Mouse (Mus musculus): Measurements from ENCODE around the gene Synj1. TPM values are rescaled to one million over a fixed set of nuclear protein-coding genes. Genes with fewer than 3 reads are reported as not detected.

Gene Synj1
- total RNA-seq, 2 experiments from 2014 or later: 11.2 to 13.8 TPM

DNA sequence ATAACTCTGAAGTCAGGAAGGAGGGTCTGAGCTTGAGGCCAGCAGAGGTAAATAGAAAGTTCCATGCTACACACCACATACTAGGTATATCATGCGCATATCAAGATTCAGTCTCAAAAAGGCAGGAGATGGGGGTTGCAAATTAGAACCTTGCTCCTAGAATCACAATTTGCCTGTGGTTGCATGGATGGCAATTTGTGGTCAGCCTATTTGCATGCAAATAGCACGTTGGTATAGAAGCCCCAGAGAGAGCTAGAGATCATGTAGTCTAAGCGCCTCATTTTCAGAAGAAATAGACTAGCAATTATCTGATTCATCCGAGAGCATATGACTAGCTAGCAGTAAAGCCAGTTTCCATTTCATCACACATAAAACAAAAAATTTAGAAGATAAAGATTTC, 11.3 kb downstream of the Synj1 start:
- Histone ChIP-seq H3K4me3 (no peak overlapping the region), H3K27ac (no peak overlapping the region)
- no peak for TF ChIP-seq CTCF (IDR thresholded peaks at IDR 0.05)
- DNase-seq: no peak
- intact Hi-C loops (cut with DNase I): no loop called here

DNA sequence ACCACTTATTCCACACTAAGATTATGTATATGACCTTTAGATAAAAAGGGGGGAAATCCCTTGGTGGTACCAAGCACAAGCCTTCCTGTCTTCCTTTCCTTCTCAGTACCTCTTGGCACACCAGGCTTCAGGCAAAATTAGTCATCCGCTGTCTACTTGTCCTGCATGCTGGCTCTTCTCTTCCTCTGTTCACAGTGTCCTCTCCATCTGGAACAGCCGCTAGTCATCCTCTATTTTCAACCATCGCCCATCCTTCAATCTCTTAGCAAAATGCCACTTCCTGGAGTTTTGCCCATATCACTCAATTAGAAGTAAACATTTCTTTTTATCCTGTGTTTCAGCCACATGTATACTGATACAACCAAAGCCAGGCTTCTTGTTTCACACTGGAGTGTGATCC, 13.3 kb downstream of the Synj1 start:
- Histone ChIP-seq H3K27ac (no peak overlapping the region), H3K4me3 (no peak overlapping the region)
- no peak for TF ChIP-seq CTCF (IDR thresholded peaks at IDR 0.05)
- intact Hi-C loops (cut with DNase I): no loop called here
- DNase-seq: no peak

DNA sequence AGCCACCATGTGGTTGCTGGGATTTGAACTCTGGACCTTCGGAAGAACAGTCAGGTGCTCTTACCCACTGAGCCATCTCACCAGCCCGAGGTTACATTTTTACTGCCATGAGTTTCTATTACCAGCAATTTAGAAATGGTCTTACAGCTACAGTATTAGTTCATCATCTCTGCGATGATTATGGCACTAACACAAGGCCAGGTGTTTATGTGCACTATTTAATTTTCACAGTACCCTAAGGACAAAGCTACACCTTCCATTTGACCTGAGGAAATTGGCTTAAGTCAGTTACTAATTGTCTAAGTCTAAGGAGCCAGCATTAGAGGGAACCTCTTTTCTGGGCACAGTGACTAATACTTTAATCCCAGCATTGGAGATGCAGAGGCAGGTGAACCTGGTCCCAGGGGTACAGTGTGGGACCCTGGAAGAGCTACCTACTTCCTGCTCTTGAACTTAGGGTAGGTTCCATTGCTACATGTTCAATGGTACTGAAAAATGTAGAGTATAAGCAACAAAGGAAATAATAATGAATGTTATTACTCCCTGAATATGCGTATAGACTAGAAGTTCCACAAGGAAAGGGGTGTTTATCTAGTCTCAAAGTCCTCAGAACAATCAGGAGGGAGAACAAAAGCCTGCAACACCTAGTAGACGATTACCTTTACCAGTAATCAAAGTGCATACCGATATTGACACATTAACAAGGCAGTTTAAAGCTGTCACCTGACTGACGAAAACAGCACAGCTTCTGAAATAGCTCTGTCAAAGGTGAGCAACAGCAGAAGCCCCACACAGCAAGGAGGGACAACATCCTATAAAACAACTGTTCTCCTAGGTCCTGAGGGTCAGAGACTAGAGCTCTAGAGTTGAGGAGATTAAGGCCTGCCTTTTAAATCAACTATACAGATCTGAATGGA, 14.5 kb downstream of the Synj1 start:
- no peak overlapping the region for H3K27ac ChIP-seq
- no peak overlapping the region for H3K4me3 ChIP-seq
- intact Hi-C loops (cut with DNase I): no loop called here
- TF ChIP-seq CTCF (IDR thresholded peaks at IDR 0.05): no peak
- DNase-seq: no peak

DNA sequence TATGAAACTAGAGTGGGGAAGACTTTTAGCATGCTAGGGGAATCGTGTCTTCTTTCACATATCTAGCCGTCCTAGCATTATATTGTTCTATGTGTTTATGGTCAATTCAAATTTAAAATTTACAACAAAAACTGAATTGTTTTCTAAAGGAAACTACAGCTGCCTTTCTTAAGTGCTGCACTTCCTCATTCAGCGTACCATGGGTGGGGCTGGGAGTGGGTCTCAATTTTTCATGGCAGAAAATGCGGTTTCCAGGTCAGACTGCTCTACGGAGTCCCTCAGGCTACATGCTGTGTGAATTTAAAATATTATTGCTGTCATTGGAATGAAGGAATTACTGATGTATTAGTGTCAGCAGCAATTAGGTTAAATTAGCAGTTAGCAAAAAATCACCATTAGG, 15.6 kb downstream of the Synj1 start:
- no peak for TF ChIP-seq CTCF (IDR thresholded peaks at IDR 0.05)
- peak overlapping the region; percentile 9; the same call in 1 of the 2 replicates for H3K4me3 ChIP-seq
- no peak for DNase-seq
- intact Hi-C loops (cut with DNase I): no loop called here
- H3K27ac ChIP-seq: peak overlapping the region; percentile 32

DNA sequence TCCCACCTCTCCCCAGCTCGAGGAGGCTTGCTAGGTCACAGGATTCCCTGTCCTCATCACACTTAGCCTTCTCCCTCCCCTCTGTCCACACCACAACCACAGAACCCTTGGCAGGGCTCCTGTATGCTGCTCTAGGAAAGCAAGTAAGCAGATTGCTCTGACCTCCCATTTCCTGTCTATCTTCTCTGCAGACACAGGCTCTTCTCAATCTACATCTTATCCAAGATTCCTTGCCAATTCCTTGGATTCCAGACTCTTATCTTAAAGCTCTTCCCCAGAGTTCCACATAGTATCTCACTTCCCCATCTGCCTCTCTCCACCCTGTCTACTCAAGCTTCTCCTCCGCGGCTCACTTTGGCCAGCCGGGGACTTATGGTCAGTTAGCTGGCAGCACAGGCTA, 16.1 kb downstream of the Synj1 start:
- H3K27ac ChIP-seq: peak overlapping the region; percentile 32
- peak; percentile 50 for DNase-seq
- intact Hi-C loops (cut with DNase I): no loop called here
- TF ChIP-seq CTCF (IDR thresholded peaks at IDR 0.05): no peak
- H3K4me3 ChIP-seq: peak overlapping the region; percentile 9; the same call in 1 of the 2 replicates

DNA sequence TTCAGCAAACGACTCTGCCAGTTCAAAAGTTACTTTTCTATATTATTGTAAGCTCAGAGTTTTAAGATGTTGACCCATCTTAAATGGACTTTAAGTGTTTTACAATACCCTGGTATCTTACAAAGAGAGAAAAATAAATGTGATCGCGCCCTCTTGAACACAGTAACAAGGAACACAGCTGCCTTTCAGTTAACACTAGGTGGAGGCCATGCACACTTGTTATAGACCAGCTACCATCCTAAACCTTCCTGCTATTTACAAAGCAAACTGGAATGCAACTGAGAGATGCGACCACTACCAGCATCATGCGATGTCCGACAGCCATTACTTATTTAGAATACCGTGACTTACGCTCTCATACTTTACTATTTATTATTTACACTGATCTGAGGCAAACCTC, 21.9 kb downstream of the Synj1 start:
- no peak for TF ChIP-seq CTCF (IDR thresholded peaks at IDR 0.05)
- H3K4me3 ChIP-seq: no peak overlapping the region
- no peak overlapping the region for H3K27ac ChIP-seq
- intact Hi-C loops (cut with DNase I): no loop called here
- DNase-seq: no peak

DNA sequence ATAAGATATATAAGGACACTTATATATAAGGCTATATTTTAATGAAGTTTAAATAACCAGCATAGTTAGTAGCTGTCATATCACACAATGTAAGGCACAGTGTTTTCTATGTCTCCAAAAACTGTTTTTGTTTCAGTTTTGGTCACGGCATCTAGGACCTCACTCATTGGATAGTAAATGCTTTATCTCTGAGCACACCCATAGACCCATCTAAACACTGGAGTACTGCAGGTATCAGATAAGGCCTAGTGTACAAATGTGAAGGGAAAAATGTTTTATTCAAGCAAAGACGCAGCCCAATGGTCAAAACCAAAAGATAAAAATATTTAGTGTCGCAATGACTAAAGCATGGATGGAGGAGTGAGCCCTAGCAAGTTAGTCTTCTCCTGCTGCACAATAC, 22.4 kb downstream of the Synj1 start:
- Histone ChIP-seq H3K4me3 (no peak overlapping the region), H3K27ac (no peak overlapping the region)
- intact Hi-C loops (cut with DNase I): no loop called here
- DNase-seq: no peak
- TF ChIP-seq CTCF (IDR thresholded peaks at IDR 0.05): no peak

DNA sequence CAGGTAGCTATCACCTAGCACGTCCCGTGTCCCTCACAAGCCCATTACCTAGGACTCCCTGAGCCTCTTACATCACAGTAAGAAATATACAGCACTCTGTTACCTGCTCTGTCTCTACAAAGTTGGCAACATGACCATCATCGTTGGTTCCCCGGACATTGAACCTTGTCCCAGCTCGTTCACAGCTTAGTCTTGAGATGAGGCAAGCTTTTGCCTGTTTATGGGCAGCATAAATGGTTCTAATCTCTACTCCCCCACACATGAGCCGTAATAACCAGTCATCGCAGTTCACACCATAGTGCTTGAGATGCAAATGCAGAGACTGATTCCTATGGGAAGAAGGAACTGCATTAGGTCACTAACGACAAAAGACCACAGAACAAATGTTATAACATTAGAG, 23.1 kb downstream of the Synj1 start:
- H3K27ac ChIP-seq: no peak overlapping the region
- intact Hi-C loops (cut with DNase I): no loop called here
- H3K4me3 ChIP-seq: no peak overlapping the region
- DNase-seq: no peak
- TF ChIP-seq CTCF (IDR thresholded peaks at IDR 0.05): no peak

DNA sequence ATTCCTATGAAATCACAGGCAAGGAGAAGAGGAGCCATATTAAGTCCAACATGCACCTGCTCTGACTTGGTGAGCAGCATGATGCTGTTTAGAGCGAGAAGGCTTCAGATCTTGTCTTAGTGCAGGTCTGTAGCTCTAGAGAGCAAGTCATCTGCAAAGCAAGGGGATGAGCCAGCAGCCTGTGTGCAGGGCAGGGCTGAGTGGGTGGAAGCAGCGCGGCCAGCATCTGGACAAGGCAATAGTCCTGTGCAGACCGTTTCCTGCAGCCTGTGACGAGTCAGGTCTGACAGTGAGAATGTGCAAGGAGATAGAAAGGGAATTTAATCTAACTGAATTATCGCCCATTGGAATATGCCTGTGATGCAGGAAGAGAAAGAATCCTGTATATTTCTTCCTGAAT, 40.1 kb downstream of the Synj1 start:
- DNase-seq: no peak
- no peak overlapping the region for H3K4me3 ChIP-seq
- intact Hi-C loops (cut with DNase I): no loop called here

DNA sequence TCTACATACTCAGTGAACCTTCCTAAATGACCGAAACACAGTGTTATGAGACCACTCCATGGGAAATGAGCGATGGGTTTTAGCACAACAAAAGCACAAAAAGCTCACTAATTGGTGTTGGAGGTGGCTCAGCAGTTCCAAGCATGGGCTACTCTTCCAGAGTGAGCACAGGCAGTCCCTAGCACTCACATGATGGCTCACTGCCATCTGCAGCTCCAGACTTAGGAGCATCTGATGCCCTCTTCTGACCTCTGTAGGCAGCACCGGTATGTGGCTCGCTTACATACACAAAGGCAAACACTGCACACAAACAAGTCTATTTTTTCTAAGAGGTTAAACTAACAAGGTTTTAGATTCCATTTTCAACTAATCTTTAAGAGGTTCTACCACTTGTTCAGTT, 44.9 kb downstream of the Synj1 start:
- intact Hi-C loops (cut with DNase I): no loop called here
- Histone ChIP-seq H3K27ac (no peak overlapping the region), H3K4me3 (no peak overlapping the region)
- no peak for DNase-seq
- TF ChIP-seq CTCF (IDR thresholded peaks at IDR 0.05): no peak

More for the DNA sequence above, 40.1 kb downstream of the Synj1 start:
- TF ChIP-seq CTCF (IDR thresholded peaks at IDR 0.05): no peak
- H3K27ac ChIP-seq: no peak overlapping the region

DNA sequence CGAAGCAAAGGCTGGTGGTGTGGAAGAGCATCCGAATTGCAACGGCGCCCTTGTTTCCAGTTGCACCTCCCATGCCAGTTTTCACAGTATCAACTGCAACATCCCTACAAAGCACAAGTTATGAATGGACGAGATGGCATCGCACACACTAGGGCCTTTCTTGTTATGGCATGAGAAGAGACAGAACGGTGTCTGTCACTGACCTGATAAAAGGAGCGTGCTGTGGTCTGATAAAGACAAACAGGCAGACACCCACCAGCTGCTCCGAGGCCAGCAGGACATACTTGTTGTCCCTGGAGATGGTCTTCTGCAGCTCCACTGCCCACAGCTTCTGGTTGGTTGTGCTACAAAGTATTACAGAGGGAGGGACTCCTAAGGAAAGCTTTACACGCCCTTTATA, 46.8 kb downstream of the Synj1 start:
- intact Hi-C loops (cut with DNase I): no loop called here

DNA sequence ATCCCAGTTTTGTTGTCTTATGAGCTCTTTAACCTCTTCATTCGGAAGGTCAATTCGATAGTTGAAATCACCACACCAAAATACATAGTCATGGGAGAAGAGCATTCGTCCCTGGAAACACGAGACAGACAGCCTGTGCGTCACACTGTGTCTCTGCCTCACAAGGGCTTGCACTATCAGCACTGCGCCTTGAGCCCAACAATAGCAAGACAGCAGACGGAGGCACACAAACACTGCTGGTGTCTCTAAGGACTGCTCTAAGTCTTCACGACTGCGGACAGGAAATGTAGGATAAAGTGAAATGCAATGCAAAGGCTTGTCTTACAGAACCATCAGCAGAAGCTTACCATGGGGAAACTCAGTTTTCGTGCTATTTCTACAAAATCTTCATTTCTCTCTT, 47.2 kb downstream of the Synj1 start:
- H3K4me3 ChIP-seq: no peak overlapping the region
- intact Hi-C loops (cut with DNase I): no loop called here
- H3K27ac ChIP-seq: no peak overlapping the region
- TF ChIP-seq CTCF (IDR thresholded peaks at IDR 0.05): no peak
- no peak for DNase-seq

More for the DNA sequence above, 46.8 kb downstream of the Synj1 start:
- H3K4me3 ChIP-seq: no peak overlapping the region
- DNase-seq: no peak
- H3K27ac ChIP-seq: no peak overlapping the region
- TF ChIP-seq CTCF (IDR thresholded peaks at IDR 0.05): no peak

DNA sequence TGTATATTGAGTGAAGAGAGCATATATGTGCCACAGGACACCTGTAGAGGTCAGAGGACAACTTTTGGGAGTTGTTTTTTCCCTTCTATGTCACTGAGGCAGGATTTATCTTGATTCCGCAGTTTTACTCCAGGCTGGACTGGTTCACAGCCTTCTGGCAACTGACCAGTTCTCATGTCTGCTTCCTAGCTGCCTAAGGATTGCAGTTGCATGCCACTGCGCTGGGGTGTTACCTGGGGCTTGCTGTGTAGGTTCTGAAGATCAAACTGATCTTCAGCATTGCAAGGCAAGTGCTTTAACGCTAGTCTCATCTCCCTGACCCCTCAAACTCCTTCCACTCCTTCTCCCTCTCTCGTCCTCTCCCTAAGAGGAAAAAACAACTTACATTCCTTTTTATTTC, 47.9 kb downstream of the Synj1 start:
- Histone ChIP-seq H3K4me3 (no peak overlapping the region), H3K27ac (no peak overlapping the region)
- no peak for TF ChIP-seq CTCF (IDR thresholded peaks at IDR 0.05)
- DNase-seq: no peak
- intact Hi-C loops (cut with DNase I): no loop called here
